Mouse (Mus musculus) naive thymus-derived CD4-positive, alpha-beta T cell, adult 2 months (primary cell): ENCODE measurements around the gene Gm42421.

Experiments
- DNase-seq: peaks from one replicate; pipeline ENCODE4 v3.0.0-alpha.2; 2011; ENCODE audit warnings: low read depth

The Gm42421 gene

DNA sequence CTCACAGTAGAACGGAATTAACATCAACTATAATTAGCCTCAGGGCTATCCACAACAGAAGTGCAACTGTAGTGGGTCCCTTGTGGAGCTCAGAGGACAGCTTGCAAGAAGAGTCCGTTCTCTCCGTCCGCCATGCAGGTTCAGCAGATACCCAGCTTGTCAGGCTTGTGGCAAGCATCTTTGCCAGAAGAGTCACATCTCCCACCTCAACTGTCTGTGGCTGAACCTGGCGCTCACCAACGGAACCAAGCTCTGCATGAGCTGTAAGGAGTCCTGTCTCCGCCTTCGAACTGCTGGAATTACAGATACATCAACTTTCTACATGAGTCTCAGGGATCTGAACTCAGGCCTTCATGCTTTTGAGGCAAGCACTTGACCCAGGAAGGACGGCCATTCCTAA, 8.2 kb downstream of the Gm42421 start:
- DNase-seq, result no peak

DNA sequence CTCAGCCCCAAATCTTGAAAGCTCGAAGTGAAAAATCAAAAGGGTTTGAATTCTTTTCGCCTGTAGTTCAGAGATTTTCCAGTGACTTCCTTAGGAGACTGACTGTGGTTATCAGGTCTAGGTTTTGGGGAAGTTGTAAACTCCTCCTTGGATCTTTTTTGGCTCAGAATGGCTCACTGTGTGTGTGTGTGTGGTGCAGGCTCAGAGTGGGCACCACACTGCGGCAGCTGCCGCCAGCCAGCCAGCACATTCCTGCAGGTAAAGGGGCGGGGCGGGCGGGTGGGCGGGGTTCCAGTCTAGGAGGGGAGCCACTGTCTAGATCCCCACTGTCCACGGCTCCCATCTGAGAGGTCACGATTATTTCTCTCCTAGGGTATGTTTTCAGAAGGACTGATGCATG, 13.6 kb downstream of the Gm42421 start:
- no peak for DNase-seq

DNA sequence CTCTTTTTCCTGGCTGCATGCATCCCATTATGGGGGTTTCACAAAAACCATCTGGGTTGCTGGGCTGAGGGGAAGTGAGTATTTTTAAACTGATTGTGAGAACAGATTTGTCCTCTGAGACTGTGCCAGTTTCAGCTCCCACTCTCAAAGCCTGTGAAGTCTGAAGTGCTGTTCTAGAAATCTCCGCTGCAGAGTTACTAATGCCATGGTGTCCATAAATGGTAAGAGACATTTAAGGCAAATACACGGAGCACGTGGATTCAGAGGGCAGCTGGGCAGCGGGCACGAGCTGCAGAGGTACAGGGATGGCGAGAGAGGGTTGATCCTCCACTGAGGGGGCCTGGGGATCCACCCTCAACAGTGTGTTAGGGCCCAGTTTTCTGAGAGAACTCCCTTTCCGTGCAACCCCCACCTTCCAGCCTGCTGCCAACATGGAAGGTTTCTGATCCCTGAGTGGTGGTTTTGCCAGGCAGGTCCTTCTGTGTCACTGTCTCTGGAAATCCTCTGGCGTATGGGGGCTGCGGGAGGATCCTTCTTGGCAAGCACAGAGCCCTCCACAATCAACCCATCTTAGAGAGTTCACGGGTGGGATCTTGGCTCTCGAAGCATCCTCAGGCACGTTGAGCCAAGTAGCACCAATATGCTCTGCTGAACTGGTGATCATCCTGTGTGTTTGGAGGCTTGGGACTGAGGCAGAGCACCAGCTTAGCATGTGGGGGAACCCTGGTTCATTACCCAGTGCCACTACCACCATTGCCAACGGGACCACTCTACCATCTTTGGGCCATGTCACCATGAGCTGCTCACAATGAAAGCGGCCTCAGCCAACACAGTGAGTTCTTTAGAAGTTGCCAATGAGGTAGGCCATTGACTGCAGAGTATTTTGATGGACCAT, 15.5 kb downstream of the Gm42421 start:
- no peak for DNase-seq

DNA sequence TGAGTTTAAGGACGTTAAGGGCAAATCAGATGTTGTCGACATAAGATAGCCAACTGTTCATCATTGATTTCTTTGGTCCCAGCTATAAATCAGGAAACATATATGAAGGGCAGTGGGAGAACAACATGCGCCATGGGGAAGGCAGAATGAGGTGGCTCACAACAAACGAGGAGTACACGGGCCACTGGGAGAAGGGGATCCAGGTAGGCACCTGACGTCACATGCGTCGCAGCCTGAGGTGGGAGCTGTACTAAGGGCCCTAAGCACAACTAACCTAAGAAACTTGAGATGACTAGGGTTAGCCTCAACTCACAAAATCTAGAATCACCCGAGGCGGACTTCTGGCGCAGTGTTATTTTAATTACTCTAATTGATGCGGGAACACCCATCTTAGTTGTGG, 20.4 kb downstream of the Gm42421 start:
- DNase-seq, result no peak

DNA sequence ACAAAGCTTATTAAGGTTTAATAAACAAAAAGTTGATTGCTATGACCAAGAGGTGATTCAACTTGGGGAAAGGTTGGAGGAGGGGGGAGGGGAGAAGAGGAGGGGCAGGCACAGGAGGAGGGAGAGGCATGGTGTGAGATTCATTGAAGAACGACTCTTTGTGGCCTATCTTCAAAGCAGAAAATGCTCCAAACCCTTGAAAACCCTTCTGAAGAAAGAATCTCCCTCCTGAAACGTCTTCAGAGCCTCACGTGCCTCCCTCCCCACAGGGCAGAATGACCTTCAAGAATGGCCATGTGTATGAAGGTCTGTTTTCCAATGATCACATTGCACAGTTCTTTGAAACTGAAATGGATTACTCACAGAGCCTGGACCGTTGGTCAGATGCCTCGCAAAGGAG, 22.0 kb downstream of the Gm42421 start:
- no peak for DNase-seq

DNA sequence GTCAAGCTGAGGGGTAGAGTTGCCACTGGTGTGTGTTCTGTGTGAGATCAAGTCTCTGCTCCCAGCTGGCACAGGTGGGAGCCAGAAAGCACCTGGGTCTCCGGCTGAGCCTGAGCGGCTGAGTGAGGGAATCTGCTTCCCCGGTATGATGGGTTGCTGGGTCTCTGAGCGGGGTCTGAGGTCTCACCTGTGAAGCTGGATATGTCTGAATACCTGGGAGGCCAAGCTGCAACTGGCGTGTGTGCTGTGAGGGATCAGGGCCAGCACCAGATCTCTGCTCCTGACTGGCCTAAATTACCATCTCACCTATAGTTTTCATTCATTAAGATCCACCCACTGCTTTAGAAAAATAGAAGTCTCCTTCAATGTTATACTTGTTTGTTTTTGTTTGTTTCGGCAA, 29.1 kb downstream of the Gm42421 start:
- DNase-seq, result no peak

DNA sequence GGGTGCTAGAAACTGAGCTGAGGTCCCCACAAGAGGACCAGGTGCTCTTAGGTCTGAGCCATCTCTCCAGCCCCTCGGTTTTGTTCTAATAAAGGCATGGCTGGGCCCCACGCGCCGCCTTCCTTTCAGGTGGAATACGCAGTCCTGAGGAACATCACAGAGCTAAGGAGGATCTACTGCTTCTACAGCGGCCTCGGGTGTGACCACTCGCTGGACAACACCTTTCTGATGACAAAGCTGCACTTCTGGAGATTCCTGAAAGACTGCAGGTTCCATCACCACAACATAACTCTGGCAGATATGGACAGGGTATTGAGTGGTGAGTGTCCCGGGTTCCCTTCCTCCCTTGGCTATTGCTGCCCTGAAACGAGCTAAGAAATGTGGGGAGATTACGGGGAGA, 31.6 kb downstream of the Gm42421 start:
- no peak for DNase-seq

DNA sequence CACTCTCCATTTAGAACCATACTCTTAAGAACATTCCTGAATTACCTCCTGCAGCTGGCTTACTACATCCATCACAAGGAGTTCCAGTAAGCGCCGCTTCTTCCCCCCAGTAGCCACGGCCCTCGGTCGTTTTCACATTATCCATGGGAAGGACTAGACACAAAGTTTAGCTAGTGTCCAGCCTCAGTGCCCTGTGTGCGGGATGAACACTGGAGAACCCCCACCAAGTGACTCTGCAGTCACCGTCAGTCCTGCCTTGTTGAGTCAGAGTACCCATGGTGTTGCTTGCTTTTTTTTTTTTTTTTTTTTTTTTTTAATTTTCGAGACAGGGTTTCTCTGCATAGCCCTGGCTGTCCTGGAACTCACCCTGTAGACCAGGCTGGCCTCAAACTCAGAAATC, 33.2 kb downstream of the Gm42421 start:
- no peak for DNase-seq

DNA sequence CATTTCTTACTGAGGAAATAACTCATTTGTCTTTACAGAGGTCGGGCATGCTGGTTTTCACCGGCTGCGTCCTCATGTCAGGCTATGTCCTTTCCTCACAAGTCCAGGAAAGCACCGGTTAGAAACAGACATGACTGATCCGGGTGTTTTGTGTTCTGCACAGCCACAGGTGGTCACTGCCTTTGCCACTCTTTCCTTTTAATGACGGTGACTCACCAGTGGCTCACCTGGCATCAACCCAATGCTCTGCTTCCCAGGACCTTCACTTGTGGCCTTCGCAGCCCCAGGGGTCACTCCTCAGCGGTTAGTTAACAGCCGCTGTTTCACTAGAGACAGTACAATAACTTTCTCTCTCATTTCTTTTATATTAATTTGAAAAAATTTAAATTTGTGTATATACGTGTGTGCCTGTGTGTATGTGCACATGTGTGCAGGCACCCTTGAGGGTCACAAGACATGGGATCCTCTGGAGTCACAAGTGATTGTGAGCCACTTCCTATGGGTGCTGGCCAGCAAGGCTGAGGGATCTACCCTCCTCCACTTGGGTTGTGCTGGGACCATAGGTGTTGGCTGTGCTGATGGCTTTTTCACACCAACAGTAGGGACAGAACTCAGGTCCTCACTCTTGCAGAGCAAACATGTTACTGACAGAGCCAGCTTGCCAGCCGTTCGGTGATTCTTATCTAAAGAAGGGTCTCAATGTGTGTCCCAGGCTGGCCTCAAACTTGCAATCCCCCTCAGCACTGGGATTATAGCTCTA, 37.8 kb downstream of the Gm42421 start:
- DNase-seq, result no peak

DNA sequence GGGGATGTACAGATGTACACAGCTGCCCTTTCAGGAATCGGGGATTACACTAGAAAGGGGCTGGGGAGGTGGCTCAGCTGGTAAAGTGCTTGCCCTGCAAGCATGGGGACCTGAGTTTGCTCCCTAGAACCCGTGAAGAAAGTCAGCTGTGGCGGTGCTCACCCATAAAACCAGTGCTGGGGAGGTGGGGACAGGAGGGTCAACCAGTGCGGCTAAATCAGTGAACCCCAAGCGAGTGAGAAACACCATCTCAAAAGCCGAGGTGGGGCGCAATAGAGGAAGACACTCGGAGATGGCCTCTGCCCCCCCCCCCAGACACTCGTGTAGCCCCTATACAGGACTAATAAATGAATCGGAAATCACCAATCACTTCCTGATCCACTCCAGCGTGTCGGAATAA, 38.7 kb downstream of the Gm42421 start:
- DNase-seq, result no peak

DNA sequence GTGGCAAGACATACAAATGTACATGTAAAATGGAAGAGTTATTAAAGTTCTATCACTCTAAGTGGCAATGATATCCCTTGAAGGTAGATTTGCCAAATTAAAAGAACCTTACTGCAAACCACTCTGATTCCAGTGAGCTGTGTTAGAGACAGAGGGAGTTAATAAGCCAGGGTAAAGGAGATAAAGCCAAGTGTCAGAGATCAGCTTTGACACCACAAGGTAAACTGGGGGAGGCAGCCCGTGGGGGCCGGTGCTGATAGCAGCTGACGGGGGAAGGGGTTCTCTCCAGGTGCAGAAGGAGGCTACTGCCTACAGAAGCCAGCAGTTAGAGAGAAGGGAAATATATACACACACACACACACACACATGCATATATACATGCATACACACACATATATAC, 44.7 kb downstream of the Gm42421 start:
- DNase-seq, result no peak

DNA sequence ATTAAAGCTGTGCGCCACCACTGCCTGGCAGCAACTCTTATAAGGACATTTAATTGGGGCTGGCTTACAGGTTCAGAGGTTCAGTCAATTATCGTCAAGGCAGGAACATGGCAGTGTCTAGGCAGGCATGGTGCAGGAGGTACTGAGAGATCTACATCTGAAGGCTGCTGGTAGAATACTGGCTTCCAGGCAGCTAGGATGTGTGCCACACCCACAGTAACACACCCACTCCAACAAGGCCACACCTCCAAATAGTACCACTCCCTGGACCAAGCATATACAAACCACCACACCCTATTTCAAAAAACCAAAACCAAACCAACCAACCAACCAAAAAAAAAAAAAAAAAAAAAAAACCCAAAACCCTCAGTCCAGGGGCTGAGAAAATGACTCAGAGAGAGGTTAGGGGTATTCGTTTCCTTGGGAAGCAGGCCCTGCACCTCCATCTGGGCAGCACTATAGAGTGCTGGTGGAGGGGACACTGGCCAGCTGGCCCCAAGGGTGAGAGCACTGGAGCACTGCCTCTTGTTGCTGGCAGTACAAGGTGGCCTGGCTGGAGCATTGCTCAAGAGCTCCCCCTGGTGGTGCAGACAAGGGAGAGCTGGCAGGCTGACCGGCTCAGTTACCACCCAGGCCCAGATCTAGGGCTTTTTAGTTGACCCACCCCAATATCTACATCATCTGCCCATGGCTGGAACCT, 47.1 kb downstream of the Gm42421 start:
- DNase-seq, result peak; percentile 79

DNA sequence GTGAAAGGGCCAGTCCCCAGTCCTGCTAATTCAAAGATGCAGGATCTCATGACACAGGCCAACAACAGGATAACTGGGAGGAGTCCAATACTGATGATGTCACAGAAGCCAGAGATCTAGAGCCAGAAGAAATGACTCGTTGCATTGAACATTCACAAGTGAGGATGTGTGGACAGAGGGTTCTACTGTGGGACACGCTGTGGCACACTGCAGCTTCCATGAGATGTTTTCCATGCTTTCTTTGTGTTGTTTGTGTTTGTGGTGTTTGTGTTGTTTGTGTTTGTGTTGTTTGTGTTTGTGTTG, 47.6 kb downstream of the Gm42421 start:
- DNase-seq, result no peak

DNA sequence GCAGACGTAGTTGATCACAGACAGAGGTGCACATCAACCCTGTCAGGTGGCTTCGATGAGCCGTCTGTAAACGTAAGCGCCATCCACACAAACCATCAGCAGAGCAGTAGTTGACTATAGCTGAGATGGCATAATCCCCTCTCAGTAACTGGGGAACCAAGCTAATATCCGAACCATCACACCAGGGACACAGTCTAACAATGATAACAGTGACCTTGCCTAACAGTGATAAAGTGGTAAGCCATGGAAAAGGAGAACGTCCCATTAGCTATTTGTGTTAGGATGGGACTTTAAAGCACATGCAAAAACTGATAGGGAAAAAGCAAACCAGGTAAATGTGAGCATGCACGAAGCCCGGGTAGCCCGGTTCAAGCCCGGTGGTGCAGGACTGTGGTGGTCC, 48.3 kb downstream of the Gm42421 start:
- DNase-seq, result no peak

DNA sequence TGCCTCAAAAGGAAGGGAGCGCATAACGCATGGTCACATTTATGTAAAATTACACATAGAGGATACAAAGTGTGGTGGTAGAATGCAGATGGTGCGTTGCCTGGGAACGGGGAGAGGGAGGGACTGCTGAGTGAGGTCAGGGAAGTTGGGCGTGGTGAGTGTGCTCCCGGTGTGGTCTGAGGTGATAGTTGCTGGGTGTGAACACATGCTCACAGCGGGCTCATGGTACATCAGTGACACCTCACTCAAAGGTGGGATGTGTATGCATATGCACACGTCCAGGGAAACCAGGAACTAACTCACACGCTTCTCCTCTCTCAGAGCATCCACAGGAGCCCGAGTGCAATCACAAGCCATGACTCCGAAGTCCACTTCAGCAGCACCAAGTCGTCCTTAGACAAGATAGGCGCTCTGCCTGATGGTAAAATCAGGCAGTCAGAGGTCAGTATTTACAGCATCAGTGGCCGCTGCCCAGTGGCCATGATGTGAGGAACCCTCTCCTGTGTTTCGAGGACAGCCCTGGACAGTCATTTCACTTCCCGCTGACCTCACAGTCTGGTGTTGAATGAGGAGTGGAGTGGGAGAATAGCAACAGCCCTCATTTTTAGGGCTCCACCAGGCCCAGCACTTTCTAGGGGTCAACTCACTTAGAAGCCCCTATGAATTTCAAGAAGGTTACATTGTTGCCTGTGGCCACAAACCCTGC, 48.9 kb downstream of the Gm42421 start:
- DNase-seq, result no peak

DNA sequence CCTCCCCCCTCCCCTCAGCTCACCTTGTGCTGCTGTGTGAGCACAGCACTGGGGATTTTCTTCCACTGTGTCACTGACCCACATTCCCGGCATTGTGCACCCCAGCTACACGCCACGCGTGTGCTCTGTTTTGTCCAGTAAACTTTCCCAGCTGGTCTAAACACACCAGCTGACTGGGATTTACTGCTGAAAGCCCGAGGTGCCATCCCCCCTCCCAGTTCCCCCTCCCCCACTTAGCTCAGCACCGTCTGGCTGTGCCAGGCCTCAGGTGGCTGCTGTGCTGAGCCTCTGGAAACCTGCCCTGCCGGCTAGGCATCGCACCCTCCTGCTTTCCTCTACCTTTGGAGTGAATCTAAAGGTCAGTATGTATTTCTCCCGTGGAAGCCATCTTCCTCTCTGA, 52.9 kb downstream of the Gm42421 start:
- DNase-seq, result no peak

DNA sequence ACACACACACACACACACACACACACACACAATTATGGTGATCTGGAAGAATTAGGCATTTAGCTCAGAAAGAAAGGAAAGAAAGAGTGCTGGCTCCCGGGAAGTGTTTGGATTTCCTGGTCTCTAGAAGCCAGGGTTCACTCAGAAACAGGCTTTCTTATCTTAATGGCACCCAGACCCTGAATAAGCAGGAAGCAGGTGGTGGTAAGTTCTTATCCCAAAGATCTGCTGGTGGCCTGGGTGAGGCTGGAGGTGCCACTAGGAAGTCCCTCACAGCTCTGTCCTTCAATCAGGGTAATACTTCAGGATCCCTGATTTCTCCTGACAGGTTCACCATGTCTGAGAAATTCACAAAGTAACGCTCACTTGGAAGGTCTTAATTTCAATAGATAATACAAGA, 54.4 kb downstream of the Gm42421 start:
- no peak for DNase-seq

DNA sequence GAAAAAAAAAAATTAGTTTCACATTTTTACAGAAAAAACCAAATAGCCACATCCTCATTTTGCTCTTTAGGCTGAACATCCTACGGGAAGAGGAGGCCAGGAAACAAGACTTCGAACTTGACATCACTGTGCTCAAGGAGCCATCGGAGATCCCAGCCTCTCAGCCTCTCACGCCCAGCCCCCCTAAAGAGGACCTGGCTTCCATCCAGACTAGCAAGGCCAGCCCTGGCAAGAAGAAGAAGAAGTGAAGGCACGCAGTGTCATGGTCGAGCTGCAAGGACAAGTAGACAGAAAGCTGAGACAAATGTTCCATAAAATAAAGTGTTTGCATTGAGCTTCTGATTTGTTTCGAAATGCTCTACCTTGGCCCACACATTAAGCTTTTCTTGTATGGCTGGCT, 57.4 kb downstream of the Gm42421 start:
- no peak for DNase-seq
